Mouse (Mus musculus): ENCODE results near the gene Pak2.

DNA sequence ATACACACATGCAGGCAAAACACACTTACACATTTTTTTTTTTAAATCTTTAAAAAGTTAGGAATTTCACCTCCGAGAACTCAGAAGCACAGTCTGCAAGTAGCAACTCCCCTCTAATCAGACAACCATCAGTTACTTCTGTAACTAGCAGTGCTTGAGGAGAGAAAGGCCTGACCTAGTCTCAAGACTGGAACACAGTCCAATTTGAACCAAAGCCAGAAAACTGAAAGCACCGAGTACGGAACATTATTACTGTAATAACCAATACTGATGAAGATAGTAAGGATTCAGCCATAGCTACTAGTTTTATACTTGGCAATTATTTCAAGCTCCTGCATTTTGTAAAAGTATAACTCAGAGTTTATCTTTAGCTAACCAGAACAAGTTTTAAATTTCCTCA, 2.7 kb downstream of the Pak2 start:
- TF ChIP-seq POLR2A (IDR thresholded peaks at IDR 0.05; ENCODE audit: low read depth, low read length) (no peak), CTCF (conservative IDR thresholded peaks at IDR 0.05; ENCODE audit: insufficient read depth, insufficient read length, low read depth, low read length) (no peak)

Data from kidney, adult 2 months (tissue).